Mouse (Mus musculus) heart, postnatal 36 days (tissue): ENCODE measurements around the gene Atp1b1. TPM values are rescaled to one million over a fixed set of nuclear protein-coding genes. Genes with fewer than 3 reads are reported as not detected.

Experiments used
- DNase-seq, 2 experiments: peaks; one replicate each; pipeline ENCODE4 v3.0.0; 2021 to 2022
- intact Hi-C: fragments of 180-260 bp; cut with DNase I; formaldehyde crosslinking; loops from one replicate; pipeline ENCODE4 v1.15.1; 2025
- total RNA-seq, 2 experiments: library from RNA; stranded (reverse); gene quantifications; 2 replicates each; pipeline ENCODE4 v1.2.3; 2021

The Atp1b1 gene
- total RNA-seq, 2 experiments from 2014 or later, result 382 to 399 TPM

- intact Hi-C loops, result no loop called here
Observed at GRCm38 (mm10) chr1:164446535-164446934, 11.6 kb downstream of the Atp1b1 start.

GRCm38 (mm10) chr1:164445620-164446162, 12.5 kb downstream of the Atp1b1 start:
- DNase-seq, result no peak
- intact Hi-C loops, result no loop called here

More at GRCm38 (mm10) chr1:164446535-164446934, 11.6 kb downstream of the Atp1b1 start:
- no peak for DNase-seq

GRCm38 (mm10) chr1:164441408-164441974, 16.7 kb downstream of the Atp1b1 start:
- intact Hi-C loops, result no loop called here

GRCm38 (mm10) chr1:164440708-164441407, 17.3 kb downstream of the Atp1b1 start:
- intact Hi-C loops, result no loop called here
- DNase-seq, result no peak

More at GRCm38 (mm10) chr1:164441408-164441974, 16.7 kb downstream of the Atp1b1 start:
- DNase-seq, result no peak

- no peak for DNase-seq
- intact Hi-C loops, result no loop called here
Observed at GRCm38 (mm10) chr1:164440230-164440629, 17.9 kb downstream of the Atp1b1 start.

- no peak for DNase-seq
- intact Hi-C loops, result no loop called here
Observed at GRCm38 (mm10) chr1:164436749-164437148, 21.4 kb downstream of the Atp1b1 start.

- no peak for DNase-seq
- intact Hi-C loops, result no loop called here
Observed at GRCm38 (mm10) chr1:164434049-164434448, 24.1 kb downstream of the Atp1b1 start.

GRCm38 (mm10) chr1:164432649-164433048, 25.5 kb downstream of the Atp1b1 start:
- intact Hi-C loops, result no loop called here
- no peak for DNase-seq

- intact Hi-C loops, result no loop called here
Observed at GRCm38 (mm10) chr1:164428644-164429043, 29.5 kb downstream of the Atp1b1 start.

GRCm38 (mm10) chr1:164427777-164428176, 30.4 kb downstream of the Atp1b1 start:
- no peak for DNase-seq
- intact Hi-C loops, result no loop called here

More at GRCm38 (mm10) chr1:164428644-164429043, 29.5 kb downstream of the Atp1b1 start:
- DNase-seq, result no peak

GRCm38 (mm10) chr1:164426227-164426626, 31.9 kb downstream of the Atp1b1 start:
- no peak for DNase-seq

GRCm38 (mm10) chr1:164420623-164421354, 37.4 kb downstream of the Atp1b1 start:
- DNase-seq, result no peak
- intact Hi-C loops, result no loop called here

More at GRCm38 (mm10) chr1:164426227-164426626, 31.9 kb downstream of the Atp1b1 start:
- intact Hi-C loops, result no loop called here

- no peak for DNase-seq
- intact Hi-C loops, result no loop called here
Observed at GRCm38 (mm10) chr1:164419401-164419800, 38.8 kb downstream of the Atp1b1 start.

- no peak for DNase-seq
- intact Hi-C loops, result no loop called here
Observed at GRCm38 (mm10) chr1:164418320-164418719, 39.8 kb downstream of the Atp1b1 start.

- intact Hi-C loops, result no loop called here
- no peak for DNase-seq
Observed at GRCm38 (mm10) chr1:164417604-164418003, 40.6 kb downstream of the Atp1b1 start.

GRCm38 (mm10) chr1:164416692-164417394, 41.3 kb downstream of the Atp1b1 start:
- intact Hi-C loops, result no loop called here
- no peak for DNase-seq

GRCm38 (mm10) chr1:164415347-164415751, 42.8 kb downstream of the Atp1b1 start:
- intact Hi-C loops, result no loop called here
- no peak for DNase-seq

GRCm38 (mm10) chr1:164413608-164414007, 44.5 kb downstream of the Atp1b1 start:
- intact Hi-C loops, result no loop called here
- no peak for DNase-seq

GRCm38 (mm10) chr1:164412906-164413305, 45.2 kb downstream of the Atp1b1 start:
- intact Hi-C loops, result no loop called here
- no peak for DNase-seq

GRCm38 (mm10) chr1:164411306-164411705, 46.8 kb downstream of the Atp1b1 start:
- intact Hi-C loops, result no loop called here
- no peak for DNase-seq

GRCm38 (mm10) chr1:164408655-164409054, 49.5 kb downstream of the Atp1b1 start:
- no peak for DNase-seq
- intact Hi-C loops, result no loop called here
